Mouse (Mus musculus): ENCODE measurements around the gene Col4a1. TPM values are rescaled to one million over a fixed set of nuclear protein-coding genes. Genes with fewer than 3 reads are reported as not detected.

Col4a1 gene
- polyA plus RNA-seq, 1 experiment from 2014 or later, result 14.3 TPM

- H3K9me3 ChIP-seq (replicated peaks), result no peaks in the 10 kb centered on the region
- 42% methylated on average over 12 of the region's 12 CpGs for WGBS (ENCODE audit: insufficient replicate concordance)
- no peaks in the 10 kb centered on the region for H3K36me3 ChIP-seq
- peaks cover 19% of the 10 kb centered on the region for H3K27me3 ChIP-seq
- ATAC-seq (ENCODE audit: low read depth), result no peak
- H3K4me1 ChIP-seq (replicated peaks), result 0 out of 2 replicates have a peak, but pooled peaks cover 6% of the 10 kb centered on the region
- H3K4me2 ChIP-seq, result no peak overlapping the region
- no peak for DNase-seq
- no peak overlapping the region for H3K4me3 ChIP-seq (replicated peaks)
- H3K9ac ChIP-seq, result no peak overlapping the region
- no peak overlapping the region for H3K27ac ChIP-seq
These were observed 119.8 kb downstream of the Col4a1 start for GRCm38 (mm10) chr8:11192719-11193324.

DNA sequence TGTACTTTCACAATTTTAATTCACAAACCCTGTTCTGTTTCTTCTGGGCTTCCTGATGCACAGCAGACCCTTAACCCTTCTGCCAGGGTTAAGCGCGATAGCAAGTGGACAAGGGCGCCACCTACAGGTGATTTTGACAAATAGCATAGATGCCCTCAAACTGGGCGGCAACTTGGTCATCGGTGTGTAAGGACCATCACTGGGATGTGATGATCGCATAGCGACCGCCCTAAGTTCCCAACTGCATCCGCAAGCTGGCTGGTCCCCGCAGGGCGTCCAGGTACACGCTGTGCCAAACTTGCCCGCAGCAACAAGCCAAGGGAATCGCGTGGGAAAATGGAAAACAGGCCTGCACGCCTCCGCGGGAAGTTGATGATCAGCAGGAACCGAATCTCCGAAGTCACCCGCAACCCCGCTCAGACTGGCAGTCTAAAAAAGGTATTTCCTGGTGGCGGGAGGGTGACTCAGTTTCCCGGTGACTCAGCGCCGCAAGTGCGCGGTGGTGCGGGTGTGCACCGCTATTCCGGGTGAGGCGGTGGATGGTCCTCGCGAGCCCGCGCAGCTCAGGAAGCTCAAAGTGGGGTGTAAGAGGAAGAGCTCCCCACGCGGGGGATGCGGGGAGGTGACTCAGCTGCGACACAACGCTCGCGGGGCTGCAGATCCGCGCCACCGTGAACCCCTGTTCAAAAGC lies 124.9 kb downstream of the Col4a1 start:
- no peak overlapping the region for H3K27ac ChIP-seq
- no peaks in the 10 kb centered on the region for H3K36me3 ChIP-seq
- ATAC-seq (ENCODE audit: low read depth) (no peak; the same call in 1 of the 2 replicates), DNase-seq (peak; percentile 24)
- H3K4me1 ChIP-seq (replicated peaks), result 0 out of 2 replicates have a peak, but pooled peaks cover 8% of the 10 kb centered on the region
- no peaks in the 10 kb centered on the region for H3K9me3 ChIP-seq (replicated peaks)
- no peak overlapping the region for H3K9ac ChIP-seq
- H3K4me3 ChIP-seq (replicated peaks), result peak overlapping the region; percentile 16
- peak overlapping the region; percentile 59 for H3K4me2 ChIP-seq
- H3K27me3 ChIP-seq, result peaks cover 27% of the 10 kb centered on the region
- 3% methylated on average over 46 of the region's 46 CpGs for WGBS (ENCODE audit: insufficient replicate concordance)

DNA sequence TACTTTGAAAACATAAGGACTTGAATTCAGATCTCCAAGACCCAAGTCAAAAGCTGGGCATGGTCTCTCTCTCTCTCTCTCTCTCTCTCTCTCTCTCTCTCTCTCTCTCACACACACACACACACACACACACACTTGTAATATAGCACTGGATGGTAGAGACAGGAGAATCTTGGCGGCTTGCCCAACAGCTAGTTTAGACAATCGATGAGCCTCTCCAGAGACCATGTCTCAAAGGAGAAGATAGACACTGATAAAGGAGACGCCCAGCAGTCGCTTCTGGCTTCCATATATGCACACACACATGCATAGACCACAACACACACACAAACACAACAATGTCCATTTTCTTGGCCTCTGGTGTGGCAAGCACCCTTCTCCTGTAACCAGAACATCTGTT lies 126.2 kb downstream of the Col4a1 start:
- DNase-seq (no peak), ATAC-seq (ENCODE audit: low read depth) (no peak)
- WGBS (ENCODE audit: insufficient replicate concordance), result 61% methylated on average over 4 of the region's 4 CpGs
- Histone ChIP-seq H3K27me3 (peaks cover 30% of the 10 kb centered on the region), H3K9me3 (replicated peaks) (no peaks in the 10 kb centered on the region), H3K36me3 (no peaks in the 10 kb centered on the region), H3K4me3 (replicated peaks) (no peak overlapping the region), H3K4me2 (no peak overlapping the region), H3K9ac (no peak overlapping the region), H3K27ac (no peak overlapping the region), H3K4me1 (replicated peaks) (0 out of 2 replicates have a peak, but pooled peaks cover 8% of the 10 kb centered on the region)

DNA sequence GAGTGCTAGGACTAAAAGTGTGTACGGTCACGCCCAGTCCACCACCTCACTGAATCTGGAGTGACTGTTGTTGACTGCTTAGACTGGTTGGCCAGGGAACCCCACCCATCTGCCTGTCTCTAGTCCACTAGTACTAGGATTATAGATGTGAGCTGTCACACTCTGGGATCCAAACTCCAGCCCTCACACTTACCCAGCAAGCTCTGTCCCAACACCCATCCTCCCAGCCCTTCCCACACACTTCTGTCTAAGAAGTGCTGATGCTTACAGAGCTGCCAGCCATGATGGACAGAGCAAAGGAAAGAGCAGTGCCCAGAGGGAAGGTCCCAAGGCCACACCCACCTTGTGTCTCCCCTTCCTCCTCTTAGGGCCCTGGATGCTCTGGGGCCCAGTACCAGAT lies 127.0 kb downstream of the Col4a1 start:
- ATAC-seq (ENCODE audit: low read depth) (no peak), DNase-seq (no peak)
- Histone ChIP-seq H3K4me2 (no peak overlapping the region), H3K9me3 (replicated peaks) (no peaks in the 10 kb centered on the region), H3K36me3 (no peaks in the 10 kb centered on the region), H3K27ac (no peak overlapping the region), H3K27me3 (peaks cover 34% of the 10 kb centered on the region), H3K9ac (no peak overlapping the region), H3K4me3 (replicated peaks) (no peak overlapping the region), H3K4me1 (replicated peaks) (0 out of 2 replicates have a peak, but pooled peaks cover 8% of the 10 kb centered on the region)
- 75% methylated on average over 2 of the region's 2 CpGs for WGBS (ENCODE audit: insufficient replicate concordance)

DNA sequence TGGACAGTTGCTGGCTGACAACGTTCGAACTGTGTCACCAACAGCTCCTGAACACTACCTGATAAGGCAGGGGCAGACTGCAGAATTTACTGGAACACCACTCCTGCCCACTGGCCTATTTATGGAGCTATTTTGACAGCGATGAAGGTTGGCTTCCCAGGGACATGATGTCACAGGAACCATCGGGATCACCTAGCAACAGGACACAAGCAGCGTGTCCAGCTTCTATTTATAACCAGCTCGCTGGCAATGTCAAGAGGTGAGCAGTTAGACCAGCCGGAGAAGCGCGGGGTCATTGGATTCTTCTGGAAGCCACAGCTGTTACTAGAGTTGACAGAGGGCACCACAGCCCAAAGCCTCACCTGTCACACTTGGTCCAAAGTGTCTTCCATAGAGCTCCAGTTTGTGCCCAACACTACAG lies 129.0 kb downstream of the Col4a1 start:
- H3K4me2 ChIP-seq, result no peak overlapping the region
- no peak overlapping the region for H3K4me3 ChIP-seq (replicated peaks)
- WGBS (ENCODE audit: insufficient replicate concordance), result 49% methylated on average over 9 of the region's 9 CpGs
- H3K9ac ChIP-seq, result no peak overlapping the region
- H3K4me1 ChIP-seq (replicated peaks), result 0 out of 2 replicates have a peak, but pooled peaks cover 11% of the 10 kb centered on the region
- no peak overlapping the region for H3K27ac ChIP-seq
- H3K9me3 ChIP-seq (replicated peaks), result no peaks in the 10 kb centered on the region
- H3K27me3 ChIP-seq, result peaks cover 23% of the 10 kb centered on the region
- H3K36me3 ChIP-seq, result no peaks in the 10 kb centered on the region
- DNase-seq (no peak), ATAC-seq (ENCODE audit: low read depth) (no peak)

- no peak overlapping the region for H3K4me3 ChIP-seq (replicated peaks)
- H3K9me3 ChIP-seq (replicated peaks), result no peaks in the 10 kb centered on the region
- H3K36me3 ChIP-seq, result no peaks in the 10 kb centered on the region
- WGBS (ENCODE audit: insufficient replicate concordance), result 70% methylated on average over 12 of the region's 12 CpGs
- H3K27ac ChIP-seq, result no peak overlapping the region
- H3K9ac ChIP-seq, result no peak overlapping the region
- ATAC-seq (ENCODE audit: low read depth) (no peak), DNase-seq (no peak)
- no peak overlapping the region for H3K4me2 ChIP-seq
- peaks cover 13% of the 10 kb centered on the region for H3K27me3 ChIP-seq
- 0 out of 2 replicates have a peak, but pooled peaks cover 3% of the 10 kb centered on the region for H3K4me1 ChIP-seq (replicated peaks)
These were observed 130.0 kb downstream of the Col4a1 start for GRCm38 (mm10) chr8:11182606-11183005.

- DNase-seq (no peak), ATAC-seq (ENCODE audit: low read depth) (no peak)
- Histone ChIP-seq H3K4me3 (replicated peaks) (no peak overlapping the region), H3K36me3 (no peaks in the 10 kb centered on the region), H3K27ac (no peak overlapping the region), H3K4me1 (replicated peaks) (0 out of 2 replicates have a peak, but pooled peaks cover 2% of the 10 kb centered on the region), H3K9me3 (replicated peaks) (no peaks in the 10 kb centered on the region), H3K4me2 (no peak overlapping the region), H3K27me3 (peaks cover 8% of the 10 kb centered on the region; the same call in 1 of the 2 replicates), H3K9ac (no peak overlapping the region)
- WGBS (ENCODE audit: insufficient replicate concordance), result 64% methylated on average over 4 of the region's 4 CpGs
These were observed 130.5 kb downstream of the Col4a1 start for GRCm38 (mm10) chr8:11182148-11182484.

- 51% methylated on average over 11 of the region's 11 CpGs for WGBS (ENCODE audit: insufficient replicate concordance)
- ATAC-seq (ENCODE audit: low read depth) (no peak), DNase-seq (no peak)
- Histone ChIP-seq H3K36me3 (no peaks in the 10 kb centered on the region), H3K27me3 (peaks cover 8% of the 10 kb centered on the region; the same call in 1 of the 2 replicates), H3K9me3 (replicated peaks) (no peaks in the 10 kb centered on the region), H3K4me2 (no peak overlapping the region), H3K4me1 (replicated peaks) (0 out of 2 replicates have a peak, but pooled peaks cover 2% of the 10 kb centered on the region), H3K4me3 (replicated peaks) (no peak overlapping the region), H3K27ac (no peak overlapping the region), H3K9ac (no peak overlapping the region)
These were observed 131.0 kb downstream of the Col4a1 start for GRCm38 (mm10) chr8:11181420-11182147.

DNA sequence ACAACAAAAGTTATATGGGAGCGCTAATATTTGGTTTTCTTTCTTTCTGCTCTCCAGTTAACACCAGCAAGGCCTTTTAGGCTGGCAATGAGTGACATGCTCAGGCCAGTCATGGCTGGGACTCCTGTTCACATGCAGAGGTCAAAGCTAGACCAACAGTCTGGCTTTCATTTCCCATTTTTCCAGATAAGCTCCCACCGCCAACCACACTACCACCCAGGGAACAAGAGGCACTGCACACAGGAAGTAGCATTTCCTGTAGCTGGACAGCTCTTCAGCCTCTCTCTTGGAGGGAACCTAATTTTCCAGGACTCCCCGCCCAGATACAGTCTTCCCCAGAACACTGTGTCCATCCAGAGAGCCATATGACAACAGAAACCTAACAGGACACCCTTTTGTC lies 132.8 kb downstream of the Col4a1 start:
- H3K9ac ChIP-seq, result no peak overlapping the region
- 32% methylated on average over 3 of the region's 3 CpGs for WGBS (ENCODE audit: insufficient replicate concordance)
- no peak for DNase-seq
- no peak overlapping the region for H3K4me3 ChIP-seq (replicated peaks)
- peaks cover 8% of the 10 kb centered on the region; the same call in 1 of the 2 replicates for H3K27me3 ChIP-seq
- no peaks in the 10 kb centered on the region for H3K9me3 ChIP-seq (replicated peaks)
- no peaks in the 10 kb centered on the region for H3K36me3 ChIP-seq
- 0 out of 2 replicates have a peak, but pooled peaks cover 2% of the 10 kb centered on the region for H3K4me1 ChIP-seq (replicated peaks)
- ATAC-seq (ENCODE audit: low read depth), result no peak
- H3K4me2 ChIP-seq, result no peak overlapping the region
- H3K27ac ChIP-seq, result no peak overlapping the region

GRCm38 (mm10) chr8:11176393-11176792 lies 136.2 kb downstream of the Col4a1 start:
- Histone ChIP-seq H3K36me3 (no peaks in the 10 kb centered on the region), H3K4me2 (no peak overlapping the region), H3K27ac (no peak overlapping the region), H3K9ac (no peak overlapping the region), H3K9me3 (replicated peaks) (no peaks in the 10 kb centered on the region), H3K4me1 (replicated peaks) (0 out of 2 replicates have a peak, but pooled peaks cover 2% of the 10 kb centered on the region), H3K27me3 (0 out of 2 replicates have a peak, but pooled peaks cover 4% of the 10 kb centered on the region), H3K4me3 (replicated peaks) (no peak overlapping the region)
- ATAC-seq (ENCODE audit: low read depth) (no peak), DNase-seq (no peak)
- WGBS (ENCODE audit: insufficient replicate concordance), result 67% methylated on average over 7 of the region's 7 CpGs
